13 mouse cellular contexts compared by ENCODE assay signal in the genomic region with DNA sequence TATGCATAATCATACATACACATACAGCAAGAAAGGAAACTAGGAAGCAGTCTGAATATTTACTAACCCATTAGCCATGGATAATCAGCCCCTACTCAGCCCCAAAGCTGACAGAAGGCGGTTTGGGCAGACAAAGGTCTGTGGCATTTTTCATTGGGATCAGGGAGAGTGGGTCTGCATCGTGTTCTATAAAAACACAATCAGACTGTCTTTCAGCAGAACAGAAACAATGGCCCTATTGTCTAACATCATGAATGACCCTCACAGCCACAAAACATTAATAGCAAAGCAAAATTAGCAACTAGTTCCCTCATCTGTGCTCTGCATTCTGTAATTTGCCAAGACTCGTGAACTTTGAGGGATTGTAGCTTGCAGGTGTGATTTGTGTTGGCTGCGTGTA.
A peak's percentile ranks its signal among the peaks of the same experiment; 100 is the strongest.
DNase-seq lines count a peak whose midpoint lies in the region; ATAC-seq and TF ChIP-seq lines count a peak whose summit lies in the region.
"Had no signal": no experiment of that assay in that cellular context is flagged by ENCODE, and none has a peak within 500 bp of the region (broad histone marks: within the 10 kb centered on the region; RNA-seq: fewer than 3 reads in every experiment).

No protein-coding gene starts in this region.

- no peak overlapping the region for H3K4me3 ChIP-seq in left cerebral cortex, adult 2 months
- H3K4me3 ChIP-seq in embryonic facial prominence, embryonic 10.5 days = no peak overlapping the region
- H3K4me3 ChIP-seq in hindbrain, embryonic 12.5 days = no peak overlapping the region
- no peak overlapping the region for H3K4me3 ChIP-seq in neural tube, embryonic 13.5 days
- H3K4me3 ChIP-seq in heart, adult 2 months = no peak overlapping the region
- H3K4me3 ChIP-seq: kidney, embryonic 15.5 days; lung, embryonic 15.5 days had no signal

- H3K9ac ChIP-seq in hindbrain, embryonic 12.5 days = no peak overlapping the region
- H3K9ac ChIP-seq in neural tube, embryonic 13.5 days = no peak overlapping the region
- H3K9ac ChIP-seq in heart, adult 2 months (ENCODE audit: low read depth, low read length) = no peak overlapping the region
- H3K9ac ChIP-seq: kidney, embryonic 15.5 days; lung, embryonic 15.5 days had no signal

- no peak for TF ChIP-seq EP300 in heart, adult 2 months (IDR thresholded peaks at IDR 0.05; ENCODE audit: insufficient read depth, low read depth, low read length)

- 33% methylated on average over 4 of the region's 4 CpGs for WGBS in embryonic facial prominence, embryonic 10.5 days
- WGBS in hindbrain, embryonic 12.5 days = 26% methylated on average over 4 of the region's 4 CpGs
- WGBS in neural tube, embryonic 13.5 days = 18% methylated on average over 4 of the region's 4 CpGs
- 67% methylated on average over 4 of the region's 4 CpGs for WGBS in heart, adult 2 months

- peaks cover 15% of the 10 kb centered on the region for H3K4me1 ChIP-seq in embryonic facial prominence, embryonic 10.5 days
- H3K4me1 ChIP-seq in hindbrain, embryonic 12.5 days = peaks cover 13% of the 10 kb centered on the region
- peaks cover 11% of the 10 kb centered on the region for H3K4me1 ChIP-seq in neural tube, embryonic 13.5 days (replicated peaks)
- peaks cover 3% of the 10 kb centered on the region for H3K4me1 ChIP-seq in heart, adult 2 months (ENCODE audit: control insufficient read depth, insufficient read depth, low read length)

- TF ChIP-seq CTCF in left cerebral cortex, adult 2 months (IDR thresholded peaks at IDR 0.05) = no peak
- no peak for TF ChIP-seq CTCF in heart, adult 2 months (IDR thresholded peaks at IDR 0.05)

- intact Hi-C loops in left cerebral cortex, adult 2 months (cut with DNase I) = no loop called here
- intact Hi-C loops in left cerebral cortex, postnatal 10 days (cut with DNase I) = no loop called here
- intact Hi-C loops in heart, adult 2 months (cut with DNase I) = no loop called here

- no peak overlapping the region for H3K4me2 ChIP-seq in hindbrain, embryonic 12.5 days (replicated peaks)
- H3K4me2 ChIP-seq in neural tube, embryonic 13.5 days = no peak overlapping the region
- H3K4me2 ChIP-seq: heart, embryonic 11.5 days; kidney, embryonic 15.5 days; lung, embryonic 15.5 days had no signal

- peak overlapping the region; percentile 22; the same call in 1 of the 2 replicates for H3K27ac ChIP-seq in left cerebral cortex, adult 2 months
- peak overlapping the region; percentile 55 for H3K27ac ChIP-seq in embryonic facial prominence, embryonic 10.5 days (replicated peaks)
- H3K27ac ChIP-seq in hindbrain, embryonic 12.5 days = peak overlapping the region; percentile 63
- 0 out of 2 replicates have a peak overlapping the region, but pooled peaks have one; percentile 28 for H3K27ac ChIP-seq in neural tube, embryonic 13.5 days (replicated peaks)
- H3K27ac ChIP-seq in heart, adult 2 months = no peak overlapping the region
- H3K27ac ChIP-seq: kidney, embryonic 15.5 days; lung, embryonic 15.5 days had no signal

- no peaks in the 10 kb centered on the region for H3K27me3 ChIP-seq in embryonic facial prominence, embryonic 10.5 days (replicated peaks; ENCODE audit: low read depth, poor library complexity, severe bottlenecking)
- H3K27me3 ChIP-seq in hindbrain, embryonic 12.5 days = no peaks in the 10 kb centered on the region
- H3K27me3 ChIP-seq in neural tube, embryonic 13.5 days = no peaks in the 10 kb centered on the region
- no peaks in the 10 kb centered on the region for H3K27me3 ChIP-seq in heart, adult 2 months (ENCODE audit: control insufficient read depth, insufficient read depth, low read length)
- H3K27me3 ChIP-seq: kidney, embryonic 15.5 days; lung, embryonic 15.5 days had no signal

- peak; percentile 78 for ATAC-seq in hindbrain, embryonic 12.5 days (ENCODE audit: low FRiP score)
- ATAC-seq in neural tube, embryonic 13.5 days (ENCODE audit: low read depth) = no peak

- H3K36me3 ChIP-seq in embryonic facial prominence, embryonic 10.5 days (replicated peaks) = no peaks in the 10 kb centered on the region
- H3K36me3 ChIP-seq in hindbrain, embryonic 12.5 days = no peaks in the 10 kb centered on the region
- no peaks in the 10 kb centered on the region for H3K36me3 ChIP-seq in neural tube, embryonic 13.5 days
- H3K36me3 ChIP-seq in heart, adult 2 months (ENCODE audit: control insufficient read depth, insufficient read depth, low read length) = no peaks in the 10 kb centered on the region
- H3K36me3 ChIP-seq: kidney, embryonic 15.5 days; lung, embryonic 15.5 days had no signal

- no peaks in the 10 kb centered on the region for H3K79me2 ChIP-seq in heart, adult 2 months (replicated peaks; ENCODE audit: control insufficient read depth, insufficient read depth, low read length)

- no peak for DNase-seq in left cerebral cortex, adult 2 months (ENCODE audit: extremely low spot score in 1 of 2, low spot score in 2 of 2)
- DNase-seq in left cerebral cortex, postnatal 10 days (ENCODE audit: extremely low spot score in 1 of 2, low spot score in 2 of 2) = no peak
- DNase-seq in embryonic facial prominence, embryonic 10.5 days (ENCODE audit: low spot score) = no peak
- DNase-seq in cerebellum, adult 9-11 months = no peak
- no peak for DNase-seq in adrenal gland, adult 8-10 months
- no peak for DNase-seq in heart, adult 2 months
- DNase-seq: cerebellum, adult 8-10 months; liver had no signal

- TF ChIP-seq POLR2A in heart, adult 2 months (IDR thresholded peaks at IDR 0.05; ENCODE audit: insufficient read depth, low read depth, low read length) = no peak

- H3K9me3 ChIP-seq in embryonic facial prominence, embryonic 10.5 days = peaks cover 8% of the 10 kb centered on the region; the same call in 1 of the 2 replicates
- peaks cover 7% of the 10 kb centered on the region; the same call in 1 of the 2 replicates for H3K9me3 ChIP-seq in hindbrain, embryonic 12.5 days (replicated peaks)
- H3K9me3 ChIP-seq in neural tube, embryonic 13.5 days = peaks cover 6% of the 10 kb centered on the region
- H3K9me3 ChIP-seq: lung, embryonic 15.5 days had no signal
